Mouse (Mus musculus): ENCODE results near the gene Cxxc4. TPM values are rescaled to one million over a fixed set of nuclear protein-coding genes. Genes with fewer than 3 reads are reported as not detected.

Cxxc4 gene
- polyA plus RNA-seq, 1 experiment from 2014 or later = 4.3 TPM

- Histone ChIP-seq H3K27ac (ENCODE audit: low read depth) (no peak overlapping the region), H3K36me3 (ENCODE audit: control insufficient read depth, insufficient read depth, low read length) (no peaks in the 10 kb centered on the region), H3K9me3 (ENCODE audit: control insufficient read depth, low read length) (no peaks in the 10 kb centered on the region), H3K4me2 (ENCODE audit: low read length) (no peak overlapping the region), H3K27me3 (replicated peaks; ENCODE audit: control insufficient read depth, insufficient read depth, low read length) (no peaks in the 10 kb centered on the region), H3K4me3 (ENCODE audit: low read depth, low read length) (no peak overlapping the region), H3K9ac (ENCODE audit: low read length) (no peak overlapping the region), H3K4me1 (replicated peaks; ENCODE audit: control insufficient read depth, insufficient read depth, low read length) (no peaks in the 10 kb centered on the region)
- ATAC-seq (replicated peaks; ENCODE audit: low FRiP score, low TSS enrichment, low read depth) = no peak
- 55% methylated on average over 1 of the region's 1 CpGs for WGBS
- DNase-seq (ENCODE audit: low spot score) = no peak
These were observed 13.7 kb upstream of the Cxxc4 start for GRCm38 (mm10) chr3:134222593-134222992.

GRCm38 (mm10) chr3:134223956-134224355 is 12.3 kb upstream of the Cxxc4 start:
- H3K4me1 ChIP-seq (replicated peaks; ENCODE audit: control insufficient read depth, insufficient read depth, low read length) = no peaks in the 10 kb centered on the region
- no peaks in the 10 kb centered on the region for H3K27me3 ChIP-seq (replicated peaks; ENCODE audit: control insufficient read depth, insufficient read depth, low read length)
- H3K4me2 ChIP-seq (ENCODE audit: low read length) = no peak overlapping the region
- ATAC-seq (replicated peaks; ENCODE audit: low FRiP score, low TSS enrichment, low read depth) (no peak), DNase-seq (ENCODE audit: low spot score) (no peak)
- H3K9ac ChIP-seq (ENCODE audit: low read length) = no peak overlapping the region
- no peak overlapping the region for H3K27ac ChIP-seq (ENCODE audit: low read depth)
- 60% methylated on average over 7 of the region's 7 CpGs for WGBS
- H3K36me3 ChIP-seq (ENCODE audit: control insufficient read depth, insufficient read depth, low read length) = no peaks in the 10 kb centered on the region
- no peaks in the 10 kb centered on the region for H3K9me3 ChIP-seq (ENCODE audit: control insufficient read depth, low read length)
- H3K4me3 ChIP-seq (ENCODE audit: low read depth, low read length) = no peak overlapping the region

- no peak overlapping the region for H3K9ac ChIP-seq (ENCODE audit: low read length)
- H3K4me1 ChIP-seq (replicated peaks; ENCODE audit: control insufficient read depth, insufficient read depth, low read length) = no peaks in the 10 kb centered on the region
- H3K4me3 ChIP-seq (ENCODE audit: low read depth, low read length) = no peak overlapping the region
- H3K27ac ChIP-seq (ENCODE audit: low read depth) = no peak overlapping the region
- ATAC-seq (replicated peaks; ENCODE audit: low FRiP score, low TSS enrichment, low read depth) (no peak), DNase-seq (ENCODE audit: low spot score) (no peak)
- no peaks in the 10 kb centered on the region for H3K9me3 ChIP-seq (ENCODE audit: control insufficient read depth, low read length)
- WGBS = 95% methylated on average over 3 of the region's 3 CpGs
- H3K36me3 ChIP-seq (ENCODE audit: control insufficient read depth, insufficient read depth, low read length) = no peaks in the 10 kb centered on the region
- no peaks in the 10 kb centered on the region for H3K27me3 ChIP-seq (replicated peaks; ENCODE audit: control insufficient read depth, insufficient read depth, low read length)
- no peak overlapping the region for H3K4me2 ChIP-seq (ENCODE audit: low read length)
These were observed 10.4 kb upstream of the Cxxc4 start for GRCm38 (mm10) chr3:134225928-134226327.

- H3K4me3 ChIP-seq (ENCODE audit: low read depth, low read length) = no peak overlapping the region
- H3K27me3 ChIP-seq (replicated peaks; ENCODE audit: control insufficient read depth, insufficient read depth, low read length) = no peaks in the 10 kb centered on the region
- DNase-seq (ENCODE audit: low spot score) (no peak), ATAC-seq (replicated peaks; ENCODE audit: low FRiP score, low TSS enrichment, low read depth) (no peak)
- no peak overlapping the region for H3K27ac ChIP-seq (ENCODE audit: low read depth)
- no peak overlapping the region for H3K4me2 ChIP-seq (ENCODE audit: low read length)
- no peaks in the 10 kb centered on the region for H3K9me3 ChIP-seq (ENCODE audit: control insufficient read depth, low read length)
- H3K4me1 ChIP-seq (replicated peaks; ENCODE audit: control insufficient read depth, insufficient read depth, low read length) = peaks cover 3% of the 10 kb centered on the region; the same call in 1 of the 2 replicates
- 60% methylated on average over 2 of the region's 2 CpGs for WGBS
- no peak overlapping the region for H3K9ac ChIP-seq (ENCODE audit: low read length)
- no peaks in the 10 kb centered on the region for H3K36me3 ChIP-seq (ENCODE audit: control insufficient read depth, insufficient read depth, low read length)
These were observed 3.5 kb upstream of the Cxxc4 start for GRCm38 (mm10) chr3:134232753-134233152.

GRCm38 (mm10) chr3:134235491-134236413 is 532 bp upstream of the Cxxc4 start:
- Histone ChIP-seq H3K4me2 (ENCODE audit: low read length) (peak overlapping the region; percentile 77), H3K9ac (ENCODE audit: low read length) (peak overlapping the region; percentile 60), H3K27me3 (replicated peaks; ENCODE audit: control insufficient read depth, insufficient read depth, low read length) (no peaks in the 10 kb centered on the region), H3K4me3 (ENCODE audit: low read depth, low read length) (peak overlapping the region; percentile 52), H3K36me3 (ENCODE audit: control insufficient read depth, insufficient read depth, low read length) (no peaks in the 10 kb centered on the region), H3K27ac (ENCODE audit: low read depth) (peak overlapping the region; percentile 79), H3K4me1 (replicated peaks; ENCODE audit: control insufficient read depth, insufficient read depth, low read length) (peaks cover 10% of the 10 kb centered on the region; the same call in 1 of the 2 replicates), H3K9me3 (ENCODE audit: control insufficient read depth, low read length) (no peaks in the 10 kb centered on the region)
- ATAC-seq (replicated peaks; ENCODE audit: low FRiP score, low TSS enrichment, low read depth) = peak; percentile 72
- DNase-seq (ENCODE audit: low spot score) = peak; percentile 88
- WGBS = 2% methylated on average over 38 of the region's 55 CpGs

- ATAC-seq (replicated peaks; ENCODE audit: low FRiP score, low TSS enrichment, low read depth) (no peak), DNase-seq (ENCODE audit: low spot score) (no peak)
- H3K4me1 ChIP-seq (replicated peaks; ENCODE audit: control insufficient read depth, insufficient read depth, low read length) = peaks cover 10% of the 10 kb centered on the region; the same call in 1 of the 2 replicates
- H3K27ac ChIP-seq (ENCODE audit: low read depth) = 0 out of 2 replicates have a peak overlapping the region, but pooled peaks have one; percentile 79
- 61% methylated on average over 3 of the region's 3 CpGs for WGBS
- H3K36me3 ChIP-seq (ENCODE audit: control insufficient read depth, insufficient read depth, low read length) = no peaks in the 10 kb centered on the region
- no peak overlapping the region; the same call in 1 of the 2 replicates for H3K9ac ChIP-seq (ENCODE audit: low read length)
- no peaks in the 10 kb centered on the region for H3K9me3 ChIP-seq (ENCODE audit: control insufficient read depth, low read length)
- H3K4me2 ChIP-seq (ENCODE audit: low read length) = peak overlapping the region; percentile 77
- H3K4me3 ChIP-seq (ENCODE audit: low read depth, low read length) = peak overlapping the region; percentile 52
- H3K27me3 ChIP-seq (replicated peaks; ENCODE audit: control insufficient read depth, insufficient read depth, low read length) = no peaks in the 10 kb centered on the region
These were observed 975 bp downstream of the Cxxc4 start for GRCm38 (mm10) chr3:134237113-134237805.

GRCm38 (mm10) chr3:134238621-134239310 is 2.5 kb downstream of the Cxxc4 start:
- ATAC-seq (replicated peaks; ENCODE audit: low FRiP score, low TSS enrichment, low read depth) (no peak), DNase-seq (ENCODE audit: low spot score) (peak; percentile 55)
- H3K27ac ChIP-seq (ENCODE audit: low read depth) = peak overlapping the region; percentile 90
- peak overlapping the region; percentile 81 for H3K9ac ChIP-seq (ENCODE audit: low read length)
- H3K4me2 ChIP-seq (ENCODE audit: low read length) = peak overlapping the region; percentile 77
- H3K4me1 ChIP-seq (replicated peaks; ENCODE audit: control insufficient read depth, insufficient read depth, low read length) = peaks cover 19% of the 10 kb centered on the region
- H3K36me3 ChIP-seq (ENCODE audit: control insufficient read depth, insufficient read depth, low read length) = no peaks in the 10 kb centered on the region
- H3K27me3 ChIP-seq (replicated peaks; ENCODE audit: control insufficient read depth, insufficient read depth, low read length) = no peaks in the 10 kb centered on the region
- no peaks in the 10 kb centered on the region for H3K9me3 ChIP-seq (ENCODE audit: control insufficient read depth, low read length)
- WGBS = 5% methylated on average over 14 of the region's 14 CpGs
- H3K4me3 ChIP-seq (ENCODE audit: low read depth, low read length) = peak overlapping the region; percentile 72

- ATAC-seq (replicated peaks; ENCODE audit: low FRiP score, low TSS enrichment, low read depth) = peak; percentile 40
- under 1% methylated on average over 44 of the region's 51 CpGs for WGBS
These were observed 3.2 kb downstream of the Cxxc4 start for GRCm38 (mm10) chr3:134239321-134239970.

More at GRCm38 (mm10) chr3:134239321-134239970, 3.2 kb downstream of the Cxxc4 start:
- Histone ChIP-seq H3K4me2 (ENCODE audit: low read length) (peak overlapping the region; percentile 77), H3K36me3 (ENCODE audit: control insufficient read depth, insufficient read depth, low read length) (no peaks in the 10 kb centered on the region), H3K9ac (ENCODE audit: low read length) (peak overlapping the region; percentile 81), H3K27me3 (replicated peaks; ENCODE audit: control insufficient read depth, insufficient read depth, low read length) (no peaks in the 10 kb centered on the region), H3K9me3 (ENCODE audit: control insufficient read depth, low read length) (no peaks in the 10 kb centered on the region), H3K4me1 (replicated peaks; ENCODE audit: control insufficient read depth, insufficient read depth, low read length) (peaks cover 21% of the 10 kb centered on the region), H3K4me3 (ENCODE audit: low read depth, low read length) (peak overlapping the region; percentile 72), H3K27ac (ENCODE audit: low read depth) (peak overlapping the region; percentile 90)
- peak; percentile 78 for DNase-seq (ENCODE audit: low spot score)
